8 mouse cellular contexts compared by ENCODE assay signal in the genomic region with DNA sequence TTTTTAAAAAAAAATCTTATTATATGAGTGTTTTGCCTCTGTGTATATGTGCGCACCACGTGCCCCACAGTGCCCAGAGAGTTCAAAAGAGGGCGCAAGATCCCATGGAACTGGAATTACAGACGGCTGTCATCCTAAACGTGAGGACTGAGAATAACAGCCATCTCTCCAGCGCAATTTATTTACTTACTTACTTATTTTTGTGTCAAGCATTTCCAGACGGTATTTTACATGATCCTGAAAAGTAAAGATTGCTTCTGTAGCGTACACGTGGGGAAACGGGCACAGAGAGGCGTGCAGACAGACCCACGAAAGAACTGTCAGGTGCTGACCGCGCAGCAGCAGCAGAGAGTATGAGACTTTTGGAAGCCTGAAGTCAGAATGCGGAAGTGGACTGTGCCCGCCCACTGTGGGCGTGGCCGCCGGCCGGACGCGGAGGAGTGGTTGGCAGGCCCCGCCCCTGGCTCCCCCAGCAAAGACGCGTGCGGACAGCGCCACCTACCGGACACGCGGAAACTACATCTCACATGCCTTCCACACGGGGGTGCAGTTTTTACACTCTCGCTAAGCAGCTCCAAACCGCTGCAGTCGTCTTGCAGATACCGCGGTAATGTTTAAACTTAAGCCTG. TPM values are rescaled to one million over a fixed set of nuclear protein-coding genes. Genes with fewer than 3 reads are reported as not detected.
A peak's percentile ranks its signal among the peaks of the same experiment; 100 is the strongest.
DNase-seq lines count a peak whose midpoint lies in the region; ATAC-seq and TF ChIP-seq lines count a peak whose summit lies in the region.

No protein-coding gene starts in this region.

- no peaks in the 10 kb centered on the region for H3K36me3 ChIP-seq in forebrain, embryonic 11.5 days (ENCODE audit: control insufficient read depth, insufficient read depth, low read length)
- H3K36me3 ChIP-seq in heart, postnatal 0 days (replicated peaks; ENCODE audit: control insufficient read depth, insufficient read depth, low read length): no peaks in the 10 kb centered on the region
- no peaks in the 10 kb centered on the region for H3K36me3 ChIP-seq in liver, embryonic 16.5 days (ENCODE audit: control insufficient read depth, insufficient read depth)
- H3K36me3 ChIP-seq in neural tube, embryonic 13.5 days: 0 out of 2 replicates have a peak, but pooled peaks cover 4% of the 10 kb centered on the region
- H3K36me3 ChIP-seq in testis, adult 2 months (ENCODE audit: control insufficient read depth, insufficient read depth, low read length): no peaks in the 10 kb centered on the region

- peak overlapping the region; percentile 24 for H3K4me3 ChIP-seq in forebrain, embryonic 11.5 days (ENCODE audit: low read depth, low read length)
- peak overlapping the region; percentile 26 for H3K4me3 ChIP-seq in heart, postnatal 0 days (ENCODE audit: low read depth, low read length)
- peak overlapping the region; percentile 58 for H3K4me3 ChIP-seq in liver, embryonic 16.5 days (ENCODE audit: low read depth, low read length)
- H3K4me3 ChIP-seq in neural tube, embryonic 13.5 days: peak overlapping the region; percentile 31
- peak overlapping the region; percentile 82 for H3K4me3 ChIP-seq in testis, adult 2 months (ENCODE audit: control insufficient read depth, low read depth, low read length)

- no peaks in the 10 kb centered on the region for H3K9me3 ChIP-seq in forebrain, embryonic 11.5 days (ENCODE audit: control insufficient read depth, low read length)
- no peaks in the 10 kb centered on the region for H3K9me3 ChIP-seq in heart, postnatal 0 days (replicated peaks; ENCODE audit: control insufficient read depth, low read length)
- H3K9me3 ChIP-seq in liver, embryonic 16.5 days (replicated peaks; ENCODE audit: control insufficient read depth, low read length): no peaks in the 10 kb centered on the region
- no peaks in the 10 kb centered on the region for H3K9me3 ChIP-seq in neural tube, embryonic 13.5 days

- peak; percentile 72; the same call in 1 of the 2 replicates for TF ChIP-seq POLR2A in testis, adult 2 months (IDR thresholded peaks at IDR 0.05; ENCODE audit: control insufficient read depth, low read depth, low read length)

- TF ChIP-seq CTCF in heart, postnatal 0 days (IDR thresholded peaks at IDR 0.05; ENCODE audit: low read depth): peak; percentile 100
- peak; percentile 100 for TF ChIP-seq CTCF in testis, adult 2 months (IDR thresholded peaks at IDR 0.05; ENCODE audit: control insufficient read depth, insufficient read depth, insufficient replicate concordance, low read depth, low read length)

- DNase-seq in CD8-positive naive resting alpha-beta T cell, adult 2 months (ENCODE audit: low read depth in 2 of 2, low spot score in 2 of 2): peak; percentile 100
- peak; percentile 95 for DNase-seq in c-Kit-positive CD71-negative TER-119-negative erythroid progenitor cells, embryonic 14.5 days (ENCODE audit: low read depth)
- DNase-seq in forebrain, embryonic 11.5 days (ENCODE audit: low spot score): peak; percentile 100
- DNase-seq in heart, postnatal 0 days (ENCODE audit: low spot score): peak; percentile 95
- peak; percentile 99 for DNase-seq in kidney, postnatal 4 days

- H3K9ac ChIP-seq in forebrain, embryonic 11.5 days (ENCODE audit: low read length): no peak overlapping the region
- no peak overlapping the region for H3K9ac ChIP-seq in heart, postnatal 0 days (replicated peaks; ENCODE audit: low read depth, low read length)
- H3K9ac ChIP-seq in liver, embryonic 16.5 days (ENCODE audit: low read depth, low read length): peak overlapping the region; percentile 57
- H3K9ac ChIP-seq in neural tube, embryonic 13.5 days: peak overlapping the region; percentile 50; the same call in 1 of the 2 replicates

- peaks cover 8% of the 10 kb centered on the region; the same call in 1 of the 2 replicates for H3K4me1 ChIP-seq in forebrain, embryonic 11.5 days (replicated peaks; ENCODE audit: control insufficient read depth, insufficient read depth, low read length)
- H3K4me1 ChIP-seq in heart, postnatal 0 days (ENCODE audit: control insufficient read depth, insufficient read depth): no peaks in the 10 kb centered on the region
- H3K4me1 ChIP-seq in liver, embryonic 16.5 days (ENCODE audit: control insufficient read depth, low read depth, low read length): peaks cover 8% of the 10 kb centered on the region
- H3K4me1 ChIP-seq in neural tube, embryonic 13.5 days (replicated peaks): peaks cover 12% of the 10 kb centered on the region
- H3K4me1 ChIP-seq in testis, adult 2 months (ENCODE audit: control insufficient read depth, insufficient read depth, low read length): peaks cover 9% of the 10 kb centered on the region

- peak; percentile 80 for TF ChIP-seq EP300 in heart, postnatal 0 days (IDR thresholded peaks at IDR 0.05; ENCODE audit: low read depth)

- no peaks in the 10 kb centered on the region for H3K27me3 ChIP-seq in forebrain, embryonic 11.5 days (ENCODE audit: control insufficient read depth, insufficient read depth, low read length)
- H3K27me3 ChIP-seq in heart, postnatal 0 days (ENCODE audit: control insufficient read depth, insufficient read depth, low read length): no peaks in the 10 kb centered on the region
- H3K27me3 ChIP-seq in liver, embryonic 16.5 days (ENCODE audit: control insufficient read depth, insufficient read depth, low read depth, low read length): no peaks in the 10 kb centered on the region; the same call in 1 of the 2 replicates
- H3K27me3 ChIP-seq in neural tube, embryonic 13.5 days: no peaks in the 10 kb centered on the region
- no peaks in the 10 kb centered on the region for H3K27me3 ChIP-seq in testis, adult 2 months (ENCODE audit: control insufficient read depth, insufficient read depth, low read length)

- WGBS in forebrain, embryonic 11.5 days: 5% methylated on average over 36 of the region's 36 CpGs
- WGBS in heart, postnatal 0 days: 3% methylated on average over 36 of the region's 36 CpGs
- 2% methylated on average over 36 of the region's 36 CpGs for WGBS in liver, embryonic 16.5 days (ENCODE audit: insufficient replicate concordance)
- WGBS in neural tube, embryonic 13.5 days: 4% methylated on average over 36 of the region's 36 CpGs

- peak; percentile 82 for ATAC-seq in forebrain, embryonic 11.5 days (replicated peaks; ENCODE audit: low FRiP score)
- peak; percentile 98 for ATAC-seq in heart, postnatal 0 days (ENCODE audit: insufficient read depth, low read depth)
- ATAC-seq in liver, embryonic 16.5 days (ENCODE audit: low read depth): peak; percentile 96
- ATAC-seq in neural tube, embryonic 13.5 days (ENCODE audit: low read depth): peak; percentile 88

- H3K4me2 ChIP-seq in forebrain, embryonic 11.5 days (ENCODE audit: low read depth, low read length, severe bottlenecking): peak overlapping the region; percentile 57
- peak overlapping the region; percentile 60 for H3K4me2 ChIP-seq in heart, postnatal 0 days (ENCODE audit: low read depth, low read length)
- peak overlapping the region; percentile 75 for H3K4me2 ChIP-seq in liver, embryonic 16.5 days (ENCODE audit: low read depth, low read length)
- peak overlapping the region; percentile 55 for H3K4me2 ChIP-seq in neural tube, embryonic 13.5 days

- no peak overlapping the region for H3K27ac ChIP-seq in forebrain, embryonic 11.5 days (ENCODE audit: low read depth, low read length)
- peak overlapping the region; percentile 73 for H3K27ac ChIP-seq in heart, postnatal 0 days (ENCODE audit: low read depth)
- peak overlapping the region; percentile 75 for H3K27ac ChIP-seq in liver, embryonic 16.5 days (ENCODE audit: low read length)
- H3K27ac ChIP-seq in neural tube, embryonic 13.5 days (replicated peaks): peak overlapping the region; percentile 56
- no peak overlapping the region for H3K27ac ChIP-seq in testis, adult 2 months (ENCODE audit: control insufficient read depth, insufficient read depth, low read depth, low read length)

RNA-seq across cellular contexts. Expression of a gene that starts 9.1 kb away (rescaled TPM):
- polyA plus RNA-seq in forebrain, embryonic 11.5 days (2014; fragmentation: Nextera tagmentation; extraction: Ambion mirVana): 0.17 and 0.53 TPM in 2 replicates
- total RNA-seq in heart, postnatal 0 days (2014; rRNA removed; ENCODE audit: low replicate concordance): 2.3 and 3.4 TPM in 2 replicates
- 0.87 and 0.93 TPM in 2 replicates for polyA plus RNA-seq in heart, postnatal 0 days (2015; fragmentation: Nextera tagmentation; extraction: Ambion mirVana)
- 0.44 and 0.53 TPM in 2 replicates for polyA plus RNA-seq in liver, embryonic 16.5 days (2015; fragmentation: Nextera tagmentation; extraction: Ambion mirVana)
- polyA plus RNA-seq in neural tube, embryonic 13.5 days (2015; fragmentation: Nextera tagmentation; extraction: Ambion mirVana): 0.81 and 1.5 TPM in 2 replicates
- 0.93 and 1.9 TPM in 2 replicates for polyA plus RNA-seq in testis, adult 2 months (2012; rRNA removed)

RNA-seq across cellular contexts. Expression of a gene that starts 23.4 kb away (rescaled TPM):
- 78.3 and 81.9 TPM in 2 replicates for polyA plus RNA-seq in forebrain, embryonic 11.5 days (2014; fragmentation: Nextera tagmentation; extraction: Ambion mirVana)
- total RNA-seq in heart, postnatal 0 days (2014; rRNA removed; ENCODE audit: low replicate concordance): 26.2 and 45.3 TPM in 2 replicates
- 32.0 TPM in 2 replicates for polyA plus RNA-seq in heart, postnatal 0 days (2015; fragmentation: Nextera tagmentation; extraction: Ambion mirVana)
- 28.6 and 30.3 TPM in 2 replicates for polyA plus RNA-seq in liver, embryonic 16.5 days (2015; fragmentation: Nextera tagmentation; extraction: Ambion mirVana)
- 41.4 and 48.5 TPM in 2 replicates for polyA plus RNA-seq in neural tube, embryonic 13.5 days (2015; fragmentation: Nextera tagmentation; extraction: Ambion mirVana)
- polyA plus RNA-seq in testis, adult 2 months (2012; rRNA removed): 10.5 TPM in 2 replicates

RNA-seq across cellular contexts. Expression of a gene that starts 40.2 kb away (rescaled TPM):
- 19.7 and 22.2 TPM in 2 replicates for polyA plus RNA-seq in forebrain, embryonic 11.5 days (2014; fragmentation: Nextera tagmentation; extraction: Ambion mirVana)
- total RNA-seq in heart, postnatal 0 days (2014; rRNA removed; ENCODE audit: low replicate concordance): 0.50 and 1.6 TPM in 2 replicates
- 4.4 and 5.8 TPM in 2 replicates for polyA plus RNA-seq in heart, postnatal 0 days (2015; fragmentation: Nextera tagmentation; extraction: Ambion mirVana)
- 2.5 and 2.9 TPM in 2 replicates for polyA plus RNA-seq in liver, embryonic 16.5 days (2015; fragmentation: Nextera tagmentation; extraction: Ambion mirVana)
- polyA plus RNA-seq in neural tube, embryonic 13.5 days (2015; fragmentation: Nextera tagmentation; extraction: Ambion mirVana): 18.3 and 19.0 TPM in 2 replicates
- polyA plus RNA-seq in testis, adult 2 months (2012; rRNA removed): 71.8 and 74.7 TPM in 2 replicates

Comparison
In these comparisons a context has a peak if more than half of its experiments do, and no peak if none do; other contexts are left out.
1. H3K27ac ChIP-seq: peak in heart, postnatal 0 days (single experiment), liver, embryonic 16.5 days (single experiment) and neural tube, embryonic 13.5 days (single experiment); none in forebrain, embryonic 11.5 days (single experiment) and testis, adult 2 months (single experiment).
2. H3K4me3 ChIP-seq: peak in every context shown above with its lines; median percentile 82 in testis, adult 2 months; 58 in liver, embryonic 16.5 days; 31 in neural tube, embryonic 13.5 days; 26 in heart, postnatal 0 days; 24 in forebrain, embryonic 11.5 days.
3. H3K9ac ChIP-seq: peak in liver, embryonic 16.5 days (single experiment) and neural tube, embryonic 13.5 days (single experiment); none in forebrain, embryonic 11.5 days (single experiment) and heart, postnatal 0 days (single experiment).
4. Peak in every context shown above with its lines, with median percentiles within 50 percentile points of each other: DNase-seq, ATAC-seq and H3K4me2 ChIP-seq.